Mouse (Mus musculus) limb, embryonic 14.5 days (tissue): Measurements from ENCODE around the gene Nr1i3. TPM values are rescaled to one million over a fixed set of nuclear protein-coding genes. Genes with fewer than 3 reads are reported as not detected.

Experiments used
- ATAC-seq: fragments of 200-750 bp; cut with Nextera tagmentation; 2 replicates; pipeline ENCODE4 v1.8.0; 2017; ENCODE audit warnings: low read depth, moderate number of reproducible peaks, moderate TSS enrichment; ENCODE audit not compliant: low FRiP score
- DNase-seq: peaks from one replicate; pipeline ENCODE4 v3.0.0-alpha.2; 2015; ENCODE audit warnings: low spot score
- H3K27ac ChIP-seq: fragments of 300-500 bp; sonication (generic); replicated peaks from 2 replicates; pipeline ENCODE4 v1.5.1; 2014; ENCODE audit warnings: low read depth, mild to moderate bottlenecking, low read length, moderate library complexity, mixed read lengths
- H3K27me3 ChIP-seq: fragments of 300-500 bp; sonication (generic); 2 replicates; pipeline ENCODE4 v1.6.1; 2014; ENCODE audit warnings: low read length, mixed read lengths; ENCODE audit not compliant: control insufficient read depth, insufficient read depth
- H3K36me3 ChIP-seq: fragments of 300-500 bp; sonication (generic); 2 replicates; pipeline ENCODE4 v1.6.1; 2014; ENCODE audit warnings: mild to moderate bottlenecking, low read length, moderate library complexity, mixed read lengths; ENCODE audit not compliant: control insufficient read depth, insufficient read depth
- H3K4me1 ChIP-seq: fragments of 300-500 bp; sonication (generic); 2 replicates; pipeline ENCODE4 v1.6.1; 2014; ENCODE audit warnings: antibody characterized with exemption, low read length, mixed read lengths; ENCODE audit not compliant: control insufficient read depth, insufficient read depth
- H3K4me2 ChIP-seq: fragments of 300-500 bp; sonication (generic); replicated peaks from 2 replicates; pipeline ENCODE4 v1.6.1; 2014; ENCODE audit warnings: low read depth, mild to moderate bottlenecking, low read length, moderate library complexity; ENCODE audit not compliant: severe bottlenecking
- H3K4me3 ChIP-seq: fragments of 300-500 bp; sonication (generic); replicated peaks from 2 replicates; pipeline ENCODE4 v1.5.1; 2014; ENCODE audit warnings: low read length
- H3K9ac ChIP-seq: fragments of 300-500 bp; sonication (generic); 2 replicates; pipeline ENCODE4 v1.6.1; 2014; ENCODE audit warnings: mild to moderate bottlenecking, low read depth, low read length, moderate library complexity; ENCODE audit not compliant: severe bottlenecking
- H3K9me3 ChIP-seq: fragments of 300-500 bp; sonication (generic); 2 replicates; pipeline ENCODE4 v1.6.1; 2016; ENCODE audit warnings: low read length; ENCODE audit not compliant: control insufficient read depth
- POLR2A ChIP-seq: fragments of 200-500 bp; IDR thresholded peaks from 2 replicates; pipeline ENCODE4 v1.8.0; 2012; ENCODE audit warnings: inconsistent platforms, mild to moderate bottlenecking, moderate library complexity, borderline replicate concordance; ENCODE audit not compliant: insufficient read depth, insufficient read length; ENCODE audit errors: extremely low read depth
- WGBS: fragments of 180-500 bp; shearing (Covaris S2); extraction: QIAGEN DNeasy Blood & Tissue Kit; methylation state at CpG from one replicate; pipeline ENCODE4 v1.1.7; 2014; 5-methylcytosine and 5-hydroxymethylcytosine counted together
- polyA plus RNA-seq, 2 experiments: library from polyadenylated mRNA; depleted of rRNA in 1 of 2; stranded (reverse) in 1 of 2; unstranded in 1 of 2; fragments of >200 nt; fragmentation: Nextera tagmentation in 1 of 2; extraction: Ambion mirVana in 1 of 2; gene quantifications; 2 replicates each; pipeline versions ENCODE4 v1.2.1 to v1.2.3; 2012 to 2014

The Nr1i3 gene
- polyA plus RNA-seq, 2 experiments, result 0.06 to 0.32 TPM

- ATAC-seq (no peak), DNase-seq (no peak)
- H3K9ac ChIP-seq, result no peak overlapping the region
- H3K4me3 ChIP-seq, result no peak overlapping the region
- no peaks in the 10 kb centered on the region for H3K4me1 ChIP-seq
- whole genome bisulfite sequencing, result 50% methylated on average over 3 of the region's 3 CpGs
- no peak overlapping the region for H3K4me2 ChIP-seq
- H3K36me3 ChIP-seq, result no peaks in the 10 kb centered on the region
- TF ChIP-seq POLR2A, result no peak
- H3K27ac ChIP-seq, result 0 out of 2 replicates have a peak overlapping the region, but pooled peaks have one; percentile 19
- no peaks in the 10 kb centered on the region for H3K27me3 ChIP-seq
- H3K9me3 ChIP-seq, result no peaks in the 10 kb centered on the region
These were observed 42.6 kb upstream of the Nr1i3 start for GRCm38 (mm10) chr1:171171138-171171537.

GRCm38 (mm10) chr1:171172779-171173178, 41.0 kb upstream of the Nr1i3 start:
- ATAC-seq (no peak), DNase-seq (no peak)
- Histone ChIP-seq H3K9ac (no peak overlapping the region), H3K4me3 (no peak overlapping the region), H3K36me3 (no peaks in the 10 kb centered on the region), H3K4me2 (no peak overlapping the region), H3K9me3 (no peaks in the 10 kb centered on the region), H3K4me1 (no peaks in the 10 kb centered on the region), H3K27ac (no peak overlapping the region), H3K27me3 (no peaks in the 10 kb centered on the region)
- TF ChIP-seq POLR2A, result no peak
- WGBS, result 94% methylated on average over 8 of the region's 8 CpGs

DNA sequence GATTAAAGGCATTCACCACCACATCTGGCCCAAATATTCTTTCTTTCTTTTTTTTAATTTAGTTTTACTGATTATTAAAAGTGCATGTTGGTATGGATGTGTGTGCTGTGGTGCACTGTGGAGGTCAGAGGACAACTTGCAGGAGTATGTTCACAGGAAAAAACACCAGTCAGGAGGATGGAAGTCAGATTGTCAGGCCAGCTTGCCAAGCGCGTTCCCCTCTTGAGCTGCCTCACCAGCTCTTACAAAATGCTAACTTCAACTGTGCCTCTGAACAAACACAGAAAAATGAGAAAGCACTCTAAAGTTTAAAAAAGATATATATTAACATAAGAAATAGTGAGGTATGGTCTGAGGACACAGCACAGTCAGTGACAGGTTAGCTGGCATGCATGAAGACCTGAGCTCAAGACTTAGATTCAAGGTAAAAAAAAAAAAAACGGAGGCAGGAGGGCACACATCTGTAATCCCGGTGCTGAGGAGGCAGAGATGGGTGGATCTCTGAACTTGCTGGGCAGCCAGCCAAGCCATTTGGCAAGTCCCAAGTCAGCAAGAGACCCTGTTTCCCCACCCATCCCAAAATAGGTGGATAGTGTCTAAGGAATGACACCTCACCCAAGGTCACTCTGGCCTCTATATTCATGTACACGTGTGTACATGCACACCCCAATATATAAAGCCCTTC, 34.1 kb upstream of the Nr1i3 start:
- no peak overlapping the region for H3K9ac ChIP-seq
- H3K9me3 ChIP-seq, result no peaks in the 10 kb centered on the region
- H3K36me3 ChIP-seq, result no peaks in the 10 kb centered on the region
- no peak overlapping the region for H3K4me3 ChIP-seq
- H3K4me2 ChIP-seq, result no peak overlapping the region
- no peaks in the 10 kb centered on the region for H3K27me3 ChIP-seq
- DNase-seq, result no peak
- H3K4me1 ChIP-seq, result peaks cover 2% of the 10 kb centered on the region; the same call in 1 of the 2 replicates
- WGBS, result 84% methylated on average over 5 of the region's 5 CpGs
- no peak overlapping the region for H3K27ac ChIP-seq
- no peak for TF ChIP-seq POLR2A
- no peak for ATAC-seq

- Histone ChIP-seq H3K9ac (no peak overlapping the region), H3K36me3 (no peaks in the 10 kb centered on the region), H3K4me3 (no peak overlapping the region), H3K4me2 (no peak overlapping the region), H3K9me3 (no peaks in the 10 kb centered on the region), H3K27me3 (no peaks in the 10 kb centered on the region), H3K4me1 (peaks cover 4% of the 10 kb centered on the region; the same call in 1 of the 2 replicates), H3K27ac (no peak overlapping the region)
- DNase-seq, result no peak
- no peak for TF ChIP-seq POLR2A
- WGBS, result 81% methylated on average over 3 of the region's 3 CpGs
- ATAC-seq, result no peak
These were observed 30.7 kb upstream of the Nr1i3 start for GRCm38 (mm10) chr1:171183025-171183424.

- ATAC-seq (no peak), DNase-seq (no peak)
- H3K36me3 ChIP-seq, result no peaks in the 10 kb centered on the region
- no peaks in the 10 kb centered on the region for H3K9me3 ChIP-seq
- no peak overlapping the region for H3K9ac ChIP-seq
- WGBS, result 44% methylated on average over 3 of the region's 3 CpGs
- H3K27ac ChIP-seq, result no peak overlapping the region
- H3K27me3 ChIP-seq, result no peaks in the 10 kb centered on the region
- no peak overlapping the region for H3K4me3 ChIP-seq
- TF ChIP-seq POLR2A, result no peak
- H3K4me1 ChIP-seq, result peaks cover 6% of the 10 kb centered on the region
- H3K4me2 ChIP-seq, result no peak overlapping the region
These were observed 30.1 kb upstream of the Nr1i3 start for GRCm38 (mm10) chr1:171183620-171184019.
